Mouse (Mus musculus): ENCODE data around the gene Gm44503. TPM values are rescaled to one million over a fixed set of nuclear protein-coding genes. Genes with fewer than 3 reads are reported as not detected.

The Gm44503 gene
- polyA plus RNA-seq, 1 experiment from 2014 or later: not detected

DNA sequence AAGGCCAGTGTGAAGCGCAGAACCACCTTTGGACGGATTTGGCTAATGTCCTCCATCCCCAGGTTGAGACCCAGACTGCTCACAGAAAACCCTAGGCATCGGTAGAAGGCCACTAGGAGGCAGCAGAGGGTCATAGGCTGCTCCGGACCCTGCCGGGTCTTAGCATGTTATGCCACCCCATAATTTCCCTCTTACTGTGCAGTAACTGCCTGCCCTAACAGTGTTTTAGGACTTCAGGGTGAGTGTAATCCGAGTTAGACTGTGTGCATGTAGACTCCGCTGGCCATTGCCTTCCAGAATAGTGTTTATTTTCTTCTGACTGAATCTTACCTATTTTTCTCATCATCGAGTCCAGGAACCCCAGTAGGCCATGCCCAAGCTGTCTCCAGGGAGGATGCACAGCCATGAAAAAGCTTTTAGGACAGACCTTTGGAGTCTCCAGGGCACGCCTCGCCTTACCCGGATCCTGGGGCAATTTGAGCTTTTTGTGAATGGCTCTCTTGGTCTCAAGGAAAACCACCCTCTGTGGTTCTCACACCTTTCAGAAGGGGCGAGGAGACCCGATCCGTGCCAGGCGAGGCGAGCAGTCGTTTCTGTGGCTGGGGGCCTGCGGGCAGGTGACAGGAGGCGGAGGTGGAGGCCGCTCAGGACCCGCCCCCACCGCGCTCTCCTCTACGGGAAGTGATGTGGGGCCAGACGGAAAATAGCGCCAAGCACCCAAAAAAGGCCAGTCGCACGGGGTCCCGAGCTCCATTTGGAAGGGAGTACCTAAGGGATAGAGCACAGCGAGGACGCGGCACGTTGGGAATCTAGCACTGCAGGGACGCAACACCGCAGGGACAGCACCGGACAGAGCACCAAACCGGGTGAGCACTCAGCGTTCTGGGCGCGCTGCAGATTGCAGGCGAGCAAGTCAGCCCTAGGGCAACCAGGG, 85.8 kb downstream of the Gm44503 start, which contains the start of gene Rab27a:
Gene Rab27a (plus strand): TSS at position 709 of the 934 bp plus-strand sequence.
- 1% methylated on average over 41 of the region's 41 CpGs for WGBS
- peak within 1 kb of the TSS; percentile 86 for H3K4me2 ChIP-seq

DNA sequence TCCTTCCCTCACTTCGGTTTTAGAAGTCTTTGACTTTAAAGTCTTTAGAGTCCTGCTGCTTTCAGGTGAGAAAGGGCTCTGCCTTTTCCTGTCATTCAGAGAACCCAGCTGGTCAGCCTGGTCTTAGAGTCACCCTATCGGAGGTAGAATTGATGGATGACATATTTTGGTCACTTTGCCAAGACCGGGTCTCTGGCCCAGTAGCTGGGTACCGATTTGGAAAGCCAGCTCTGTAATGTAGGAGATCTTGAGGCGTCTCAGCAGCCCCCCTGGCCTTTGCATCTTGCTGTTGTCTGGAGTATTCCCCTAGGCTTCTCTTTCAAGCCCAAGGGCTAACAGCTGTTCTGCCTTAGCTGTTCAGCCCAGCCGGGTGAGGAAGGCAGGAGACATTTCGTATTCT, 86.6 kb downstream of the Gm44503 start:
- 13% methylated on average over 7 of the region's 7 CpGs for WGBS
- no peak for ATAC-seq (ENCODE audit: low FRiP score)
- Histone ChIP-seq H3K27ac (no peak overlapping the region), H3K9me3 (no peaks in the 10 kb centered on the region), H3K27me3 (peaks cover 11% of the 10 kb centered on the region; the same call in 1 of the 2 replicates), H3K9ac (peak overlapping the region; percentile 71), H3K4me1 (replicated peaks) (peaks cover 28% of the 10 kb centered on the region), H3K4me3 (peak overlapping the region; percentile 48), H3K4me2 (peak overlapping the region; percentile 86), H3K36me3 (no peaks in the 10 kb centered on the region)

More for the DNA sequence above, 85.8 kb downstream of the Gm44503 start, which contains the start of gene Rab27a:
- Histone ChIP-seq H3K27ac (no peak within 1 kb of the TSS), H3K27me3 (peaks cover 11% of the 10 kb centered on the region; the same call in 1 of the 2 replicates), H3K4me3 (peak within 1 kb of the TSS; percentile 48), H3K36me3 (no peaks in the 10 kb centered on the region), H3K4me1 (replicated peaks) (peaks cover 29% of the 10 kb centered on the region), H3K9ac (peak within 1 kb of the TSS; percentile 71), H3K9me3 (no peaks in the 10 kb centered on the region)
- peak; percentile 58 for ATAC-seq (ENCODE audit: low FRiP score)

DNA sequence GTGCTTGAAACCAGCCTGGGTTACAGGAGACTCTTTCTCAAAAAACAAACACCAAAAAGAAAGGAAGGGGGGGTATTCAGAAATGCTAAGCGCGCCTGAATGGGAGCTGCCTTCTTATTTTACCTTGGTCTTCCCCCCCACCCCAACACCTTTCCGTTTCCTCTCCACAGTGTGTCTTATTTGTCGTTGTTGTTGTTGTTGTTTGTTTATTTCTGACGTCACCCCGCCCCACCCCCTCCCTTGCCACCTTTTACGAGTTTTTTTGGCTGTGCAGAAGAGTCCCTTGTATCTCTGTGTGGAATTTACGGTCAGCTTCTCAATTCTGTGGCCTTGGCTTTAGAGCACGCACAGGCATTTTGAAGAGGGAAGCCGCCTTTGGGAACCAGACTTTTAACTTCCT, 87.1 kb downstream of the Gm44503 start:
- no peak for ATAC-seq (ENCODE audit: low FRiP score)
- Histone ChIP-seq H3K27ac (no peak overlapping the region), H3K4me1 (replicated peaks) (peaks cover 23% of the 10 kb centered on the region), H3K4me2 (peak overlapping the region; percentile 86; the same call in 1 of the 2 replicates), H3K9me3 (no peaks in the 10 kb centered on the region), H3K9ac (peak overlapping the region; percentile 71; the same call in 1 of the 2 replicates), H3K4me3 (peak overlapping the region; percentile 48), H3K27me3 (peaks cover 11% of the 10 kb centered on the region; the same call in 1 of the 2 replicates), H3K36me3 (no peaks in the 10 kb centered on the region)
- 77% methylated on average over 10 of the region's 10 CpGs for WGBS

DNA sequence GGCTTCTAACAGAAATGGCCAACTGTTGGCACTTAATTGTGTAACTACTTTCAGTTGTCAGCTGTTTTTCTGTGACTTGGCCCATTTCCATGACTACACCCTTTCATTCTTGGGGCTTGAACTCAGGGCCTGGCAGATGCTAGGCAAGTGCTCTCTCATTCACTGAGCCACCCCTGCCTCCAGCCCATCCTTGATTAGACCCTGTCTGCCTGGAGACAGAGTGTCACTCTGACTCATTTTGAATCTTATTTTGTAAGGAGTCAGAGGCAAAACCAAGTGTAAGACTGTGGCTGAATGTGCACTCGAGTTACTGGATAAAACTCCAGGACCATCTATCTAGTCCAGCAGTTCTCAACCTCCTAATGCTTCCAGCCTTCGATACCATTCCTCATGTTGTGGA, 89.3 kb downstream of the Gm44503 start:
- 89% methylated on average over 2 of the region's 2 CpGs for WGBS
- Histone ChIP-seq H3K27ac (no peak overlapping the region), H3K36me3 (no peaks in the 10 kb centered on the region)

DNA sequence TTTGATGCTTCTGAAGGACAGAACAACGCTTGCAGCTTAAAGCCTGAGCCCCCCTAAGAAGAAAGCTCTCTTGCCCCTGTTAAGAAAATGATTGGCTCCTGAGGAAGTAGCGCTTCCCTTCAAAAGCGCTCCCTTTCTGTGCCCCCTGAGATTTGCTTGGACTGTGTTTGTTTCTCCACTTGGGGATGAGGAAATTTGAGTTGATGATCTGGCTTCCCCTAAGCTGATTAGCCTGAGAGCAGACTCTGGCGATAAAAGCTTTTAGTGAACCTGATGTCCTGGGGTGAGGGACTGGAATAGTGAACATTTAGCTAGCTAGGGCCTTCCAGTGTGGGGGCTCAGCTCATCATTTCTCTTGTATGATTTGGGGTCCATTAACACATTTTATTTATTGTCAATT, 90.3 kb downstream of the Gm44503 start:
- H3K9ac ChIP-seq: no peak overlapping the region
- no peaks in the 10 kb centered on the region for H3K9me3 ChIP-seq
- peaks cover 20% of the 10 kb centered on the region for H3K4me1 ChIP-seq (replicated peaks)
- no peak overlapping the region for H3K4me2 ChIP-seq
- ATAC-seq (ENCODE audit: low FRiP score): no peak
- no peak overlapping the region for H3K4me3 ChIP-seq
- H3K27me3 ChIP-seq: peaks cover 11% of the 10 kb centered on the region; the same call in 1 of the 2 replicates
- WGBS: 28% methylated on average over 4 of the region's 4 CpGs
- H3K36me3 ChIP-seq: no peaks in the 10 kb centered on the region
- H3K27ac ChIP-seq: no peak overlapping the region

More for the DNA sequence above, 89.3 kb downstream of the Gm44503 start:
- no peak overlapping the region for H3K4me2 ChIP-seq
- peaks cover 20% of the 10 kb centered on the region for H3K4me1 ChIP-seq (replicated peaks)
- no peaks in the 10 kb centered on the region for H3K9me3 ChIP-seq
- no peak overlapping the region for H3K9ac ChIP-seq
- no peak for ATAC-seq (ENCODE audit: low FRiP score)
- H3K27me3 ChIP-seq: peaks cover 11% of the 10 kb centered on the region; the same call in 1 of the 2 replicates
- H3K4me3 ChIP-seq: no peak overlapping the region

DNA sequence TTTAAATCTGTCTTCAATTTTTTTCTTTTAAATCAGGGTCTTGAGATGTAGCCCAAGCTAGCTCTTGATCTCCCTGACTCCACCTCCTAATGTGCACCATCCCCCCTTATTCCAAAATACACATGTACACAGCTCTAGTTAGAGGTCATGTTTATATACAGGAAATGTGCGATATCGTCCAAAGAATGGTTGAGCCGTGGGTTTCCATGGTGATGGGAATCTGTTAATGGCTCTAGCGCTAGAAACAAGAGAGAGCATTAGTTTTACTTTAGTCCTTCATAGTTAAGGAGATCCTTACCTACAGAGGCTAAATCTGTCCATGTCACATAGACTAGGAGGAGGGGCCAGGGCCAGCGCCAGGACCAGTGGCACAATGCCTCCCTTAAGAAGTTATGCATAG, 91.2 kb downstream of the Gm44503 start:
- H3K4me3 ChIP-seq: no peak overlapping the region
- WGBS: 68% methylated on average over 5 of the region's 5 CpGs
- H3K27me3 ChIP-seq: peaks cover 11% of the 10 kb centered on the region; the same call in 1 of the 2 replicates
- no peaks in the 10 kb centered on the region for H3K9me3 ChIP-seq
- ATAC-seq (ENCODE audit: low FRiP score): no peak
- H3K27ac ChIP-seq: no peak overlapping the region
- H3K9ac ChIP-seq: no peak overlapping the region
- peaks cover 11% of the 10 kb centered on the region for H3K4me1 ChIP-seq (replicated peaks)
- H3K4me2 ChIP-seq: no peak overlapping the region
- no peaks in the 10 kb centered on the region for H3K36me3 ChIP-seq

DNA sequence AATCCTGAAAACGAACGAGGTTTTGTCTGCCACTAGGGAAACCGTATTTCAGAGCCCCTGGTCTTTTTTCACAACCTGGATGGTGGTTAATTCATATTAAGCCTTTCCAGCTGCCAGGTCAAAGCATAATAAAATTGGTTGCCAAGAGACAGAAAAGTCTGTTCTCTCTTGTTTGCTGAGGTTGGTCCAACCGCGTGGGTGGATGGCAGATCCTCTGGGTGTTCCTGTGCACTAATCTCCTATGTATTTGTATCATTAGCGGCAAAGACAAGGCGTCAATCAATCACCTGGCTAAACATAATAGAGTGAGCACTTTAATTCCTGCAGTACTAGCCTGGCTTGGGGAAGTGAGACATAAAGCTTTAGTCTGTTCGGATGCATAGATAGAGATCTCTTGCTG, 92.0 kb downstream of the Gm44503 start:
- 69% methylated on average over 8 of the region's 8 CpGs for WGBS
- no peak for ATAC-seq (ENCODE audit: low FRiP score)
- H3K36me3 ChIP-seq: no peaks in the 10 kb centered on the region

DNA sequence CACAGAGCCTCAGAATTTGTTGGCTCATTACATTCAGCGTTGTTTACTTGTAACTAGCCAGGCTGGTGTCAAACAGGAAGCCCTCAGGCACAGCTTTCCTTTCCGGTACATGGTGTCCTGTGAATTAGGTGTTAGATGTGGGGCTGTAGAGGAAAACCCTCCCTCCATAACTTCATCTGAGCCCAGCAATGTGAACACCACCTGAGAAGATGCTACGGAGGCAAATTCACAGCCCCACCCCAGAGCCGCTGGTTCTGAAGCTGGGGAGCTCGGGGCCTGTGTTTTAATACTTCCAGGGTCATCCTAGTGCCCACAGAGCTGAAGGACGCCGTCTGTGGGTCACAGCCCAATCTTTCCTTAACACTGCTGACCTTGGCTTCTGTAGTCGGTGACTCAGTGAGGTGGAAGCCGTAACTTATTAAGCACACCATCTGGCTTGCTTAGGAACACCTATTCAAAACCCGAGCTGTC, 96.8 kb downstream of the Gm44503 start:
- no peaks in the 10 kb centered on the region for H3K27me3 ChIP-seq
- no peak for ATAC-seq (ENCODE audit: low FRiP score)
- H3K4me3 ChIP-seq: no peak overlapping the region
- no peaks in the 10 kb centered on the region; the same call in 1 of the 2 replicates for H3K4me1 ChIP-seq (replicated peaks)
- H3K36me3 ChIP-seq: no peaks in the 10 kb centered on the region
- H3K4me2 ChIP-seq: no peak overlapping the region
- H3K9me3 ChIP-seq: no peaks in the 10 kb centered on the region
- H3K27ac ChIP-seq: no peak overlapping the region
- no peak overlapping the region; the same call in 1 of the 2 replicates for H3K9ac ChIP-seq
- WGBS: 71% methylated on average over 10 of the region's 10 CpGs

More for the DNA sequence above, 92.0 kb downstream of the Gm44503 start:
- no peak overlapping the region for H3K4me3 ChIP-seq
- no peak overlapping the region for H3K9ac ChIP-seq
- H3K4me2 ChIP-seq: no peak overlapping the region
- no peak overlapping the region for H3K27ac ChIP-seq
- peaks cover 3% of the 10 kb centered on the region; the same call in 1 of the 2 replicates for H3K4me1 ChIP-seq (replicated peaks)
- no peaks in the 10 kb centered on the region for H3K9me3 ChIP-seq
- peaks cover 6% of the 10 kb centered on the region; the same call in 1 of the 2 replicates for H3K27me3 ChIP-seq

DNA sequence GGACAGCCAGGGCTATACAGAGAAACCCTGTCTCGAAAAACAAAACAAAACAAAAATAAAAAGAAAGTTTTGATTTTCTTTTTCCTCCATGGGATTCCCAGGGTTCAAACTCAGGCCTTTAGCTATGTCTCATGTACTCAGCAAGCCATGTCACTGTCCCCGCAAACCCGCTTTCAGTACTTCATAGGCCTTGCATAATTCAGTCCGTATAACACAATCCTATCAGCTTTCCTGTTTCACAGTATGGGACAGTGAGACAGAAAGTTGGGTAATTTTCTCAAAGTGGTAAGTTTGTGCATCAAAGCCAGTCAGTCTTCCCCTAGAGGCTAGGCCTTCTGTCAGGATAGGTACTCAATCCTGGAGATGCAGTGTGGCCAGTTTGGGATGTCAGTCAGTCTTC, 100.6 kb downstream of the Gm44503 start:
- H3K9me3 ChIP-seq: no peaks in the 10 kb centered on the region
- H3K4me2 ChIP-seq: no peak overlapping the region
- no peak overlapping the region for H3K9ac ChIP-seq
- no peak overlapping the region for H3K4me3 ChIP-seq
- no peak for ATAC-seq (ENCODE audit: low FRiP score)
- H3K27ac ChIP-seq: no peak overlapping the region
- H3K27me3 ChIP-seq: no peaks in the 10 kb centered on the region
- 86% methylated on average over 4 of the region's 4 CpGs for WGBS
- no peaks in the 10 kb centered on the region for H3K36me3 ChIP-seq
- H3K4me1 ChIP-seq (replicated peaks): peaks cover 4% of the 10 kb centered on the region; the same call in 1 of the 2 replicates

DNA sequence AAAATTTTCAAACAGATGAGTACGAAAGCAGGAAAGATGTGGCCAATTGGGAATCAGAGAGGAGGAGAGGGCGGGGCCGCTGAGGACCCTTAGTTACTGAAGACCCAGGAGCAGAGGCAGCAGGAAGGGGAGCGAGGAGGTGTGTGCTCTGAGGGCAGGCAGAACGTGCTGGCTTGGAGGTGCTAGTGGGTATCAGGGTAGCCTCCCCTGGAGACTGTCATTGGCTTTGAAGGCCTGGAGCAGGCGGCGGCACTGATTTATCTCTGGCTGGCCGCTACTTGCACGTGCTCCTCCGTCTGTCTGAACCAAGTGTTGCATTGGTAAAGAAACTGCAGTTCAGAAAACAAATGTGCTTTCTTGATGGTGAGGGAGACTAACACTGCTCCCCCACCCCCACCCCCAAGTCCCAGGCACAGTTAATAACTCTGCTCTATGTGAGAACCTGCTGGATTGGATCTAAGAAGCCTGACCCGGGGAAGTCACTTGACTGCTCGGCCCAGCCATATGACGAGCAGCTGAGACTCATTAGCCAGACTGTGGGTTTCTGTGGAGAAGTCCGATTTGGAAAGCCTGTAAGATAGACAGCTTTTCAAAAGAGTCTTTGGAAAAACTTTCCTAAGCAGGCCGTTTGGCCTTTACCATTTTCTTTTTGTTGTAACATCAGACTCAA, 105.1 kb downstream of the Gm44503 start:
- no peaks in the 10 kb centered on the region for H3K36me3 ChIP-seq
- ATAC-seq (ENCODE audit: low FRiP score): no peak
- H3K4me2 ChIP-seq: peak overlapping the region; percentile 34; the same call in 1 of the 2 replicates
- peak overlapping the region; percentile 15; the same call in 1 of the 2 replicates for H3K9ac ChIP-seq
- no peaks in the 10 kb centered on the region for H3K27me3 ChIP-seq
- H3K4me1 ChIP-seq (replicated peaks): peaks cover 24% of the 10 kb centered on the region
- no peak overlapping the region for H3K27ac ChIP-seq
- H3K4me3 ChIP-seq: no peak overlapping the region
- 30% methylated on average over 15 of the region's 15 CpGs for WGBS
- no peaks in the 10 kb centered on the region for H3K9me3 ChIP-seq

Data from hindbrain, embryonic 13.5 days (tissue).